Mouse (Mus musculus) forebrain, embryonic 10.5 days (tissue): Measurements from ENCODE around the gene Eno3. TPM values are rescaled to one million over a fixed set of nuclear protein-coding genes. Genes with fewer than 3 reads are reported as not detected.

Experiments used
- DNase-seq: peaks from one replicate; pipeline ENCODE4 v3.0.0-alpha.2; 2017; ENCODE audit warnings: low spot score; ENCODE audit errors: extremely low spot score
- H3K27ac ChIP-seq: fragments of 300-500 bp; sonication (generic); 2 replicates; pipeline ENCODE4 v1.5.1; 2016; ENCODE audit warnings: mild to moderate bottlenecking
- H3K27me3 ChIP-seq: fragments of 300-500 bp; sonication (generic); 2 replicates; pipeline ENCODE4 v1.6.1; 2016; ENCODE audit warnings: mild to moderate bottlenecking; ENCODE audit not compliant: poor library complexity, severe bottlenecking
- H3K36me3 ChIP-seq: fragments of 300-500 bp; sonication (generic); replicated peaks from 2 replicates; pipeline ENCODE4 v1.6.1; 2016; ENCODE audit warnings: mild to moderate bottlenecking, moderate library complexity
- H3K4me1 ChIP-seq: fragments of 300-500 bp; sonication (generic); 2 replicates; pipeline ENCODE4 v1.6.1; 2016
- H3K4me3 ChIP-seq: fragments of 300-500 bp; sonication (generic); 2 replicates; pipeline ENCODE4 v1.5.1; 2016; ENCODE audit warnings: mild to moderate bottlenecking, moderate library complexity
- H3K9me3 ChIP-seq: fragments of 300-500 bp; sonication (generic); 2 replicates; pipeline ENCODE4 v1.6.1; 2016; ENCODE audit warnings: mild to moderate bottlenecking, moderate library complexity
- WGBS: fragments of 180-500 bp; shearing (Covaris S2); methylation state at CpG from one replicate; pipeline ENCODE4 v1.1.7; 2016; 5-methylcytosine and 5-hydroxymethylcytosine counted together
- polyA plus RNA-seq: library from polyadenylated mRNA; unstranded; fragments of >200 nt; fragmentation: Nextera tagmentation; extraction: Ambion mirVana; gene quantifications from 2 replicates; pipeline ENCODE4 v1.2.1, GENCODE M21; 2016

Gene Eno3
- polyA plus RNA-seq, 1 experiment from 2014 or later: 33.4 TPM

- no peak for DNase-seq
- Histone ChIP-seq H3K36me3 (no peaks in the 10 kb centered on the region), H3K27me3 (no peaks in the 10 kb centered on the region), H3K4me1 (no peaks in the 10 kb centered on the region), H3K9me3 (no peaks in the 10 kb centered on the region), H3K27ac (no peak overlapping the region), H3K4me3 (no peak overlapping the region)
- 85% methylated on average over 2 of the region's 2 CpGs for WGBS
Measured at GRCm38 (mm10) chr11:70628431-70628830, 28.6 kb upstream of the Eno3 start.

- 63% methylated on average over 5 of the region's 5 CpGs for WGBS
- Histone ChIP-seq H3K27me3 (no peaks in the 10 kb centered on the region), H3K9me3 (no peaks in the 10 kb centered on the region), H3K36me3 (no peaks in the 10 kb centered on the region), H3K27ac (no peak overlapping the region), H3K4me1 (no peaks in the 10 kb centered on the region), H3K4me3 (no peak overlapping the region)
- DNase-seq: no peak
Measured at GRCm38 (mm10) chr11:70629557-70629956, 27.4 kb upstream of the Eno3 start.

DNA sequence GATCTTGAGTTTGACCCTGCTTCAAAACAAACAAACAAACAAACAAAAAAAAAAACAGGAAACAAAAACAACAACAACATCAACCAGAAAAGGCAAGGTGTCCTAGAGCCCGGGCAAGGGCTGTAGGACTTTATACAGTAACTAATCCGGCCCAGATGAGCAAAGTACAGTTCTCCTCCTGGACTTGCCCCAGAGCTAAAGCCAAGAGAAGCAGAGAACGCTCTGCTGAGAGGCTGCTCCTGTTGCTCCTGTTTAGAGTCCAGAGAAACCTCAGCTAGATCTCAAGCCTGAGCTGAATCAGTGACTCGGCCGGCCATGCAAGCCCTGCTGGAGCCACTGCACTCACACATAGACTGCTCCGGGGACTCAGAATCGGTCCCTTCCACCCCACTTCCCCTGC, 26.9 kb upstream of the Eno3 start:
- no peaks in the 10 kb centered on the region for H3K4me1 ChIP-seq
- 75% methylated on average over 7 of the region's 7 CpGs for WGBS
- H3K27ac ChIP-seq: 0 out of 2 replicates have a peak overlapping the region, but pooled peaks have one; percentile 21
- no peaks in the 10 kb centered on the region for H3K9me3 ChIP-seq
- no peak overlapping the region for H3K4me3 ChIP-seq
- H3K36me3 ChIP-seq: no peaks in the 10 kb centered on the region
- no peak for DNase-seq
- no peaks in the 10 kb centered on the region for H3K27me3 ChIP-seq

GRCm38 (mm10) chr11:70635601-70636000, 21.4 kb upstream of the Eno3 start:
- DNase-seq: no peak
- 88% methylated on average over 4 of the region's 4 CpGs for WGBS
- H3K4me3 ChIP-seq: no peak overlapping the region
- no peaks in the 10 kb centered on the region for H3K4me1 ChIP-seq
- no peak overlapping the region for H3K27ac ChIP-seq
- no peaks in the 10 kb centered on the region for H3K36me3 ChIP-seq
- H3K9me3 ChIP-seq: no peaks in the 10 kb centered on the region
- H3K27me3 ChIP-seq: no peaks in the 10 kb centered on the region

- H3K9me3 ChIP-seq: no peaks in the 10 kb centered on the region
- H3K27me3 ChIP-seq: no peaks in the 10 kb centered on the region
- H3K4me1 ChIP-seq: no peaks in the 10 kb centered on the region
- no peak for DNase-seq
- H3K36me3 ChIP-seq: peaks cover 2% of the 10 kb centered on the region; the same call in 1 of the 2 replicates
- 95% methylated on average over 1 of the region's 1 CpGs for WGBS
- no peak overlapping the region for H3K27ac ChIP-seq
- no peak overlapping the region for H3K4me3 ChIP-seq
Measured at GRCm38 (mm10) chr11:70637764-70638163, 19.2 kb upstream of the Eno3 start.

GRCm38 (mm10) chr11:70638293-70638692, 18.7 kb upstream of the Eno3 start:
- peaks cover 7% of the 10 kb centered on the region for H3K36me3 ChIP-seq

GRCm38 (mm10) chr11:70638714-70639278, 18.2 kb upstream of the Eno3 start, which contains the start of gene Gp1ba:
Gene Gp1ba, plus strand, starts transcription at chr11:70639122.
- Histone ChIP-seq H3K4me1 (no peaks in the 10 kb centered on the region), H3K27ac (no peak within 1 kb of the TSS), H3K27me3 (no peaks in the 10 kb centered on the region), H3K4me3 (no peak within 1 kb of the TSS), H3K36me3 (peaks cover 12% of the 10 kb centered on the region), H3K9me3 (no peaks in the 10 kb centered on the region)
- WGBS: 65% methylated on average over 5 of the region's 5 CpGs
- no peak for DNase-seq

More at GRCm38 (mm10) chr11:70638293-70638692, 18.7 kb upstream of the Eno3 start:
- no peak for DNase-seq
- WGBS: 83% methylated on average over 1 of the region's 1 CpGs
- Histone ChIP-seq H3K4me1 (no peaks in the 10 kb centered on the region), H3K27ac (no peak overlapping the region), H3K9me3 (no peaks in the 10 kb centered on the region), H3K27me3 (no peaks in the 10 kb centered on the region), H3K4me3 (no peak overlapping the region)

GRCm38 (mm10) chr11:70639976-70640375, 17.0 kb upstream of the Eno3 start:
- no peaks in the 10 kb centered on the region for H3K9me3 ChIP-seq
- no peaks in the 10 kb centered on the region for H3K27me3 ChIP-seq
- no peak overlapping the region for H3K4me3 ChIP-seq
- H3K4me1 ChIP-seq: no peaks in the 10 kb centered on the region
- WGBS: 85% methylated on average over 8 of the region's 8 CpGs
- no peak overlapping the region for H3K27ac ChIP-seq
- peaks cover 24% of the 10 kb centered on the region for H3K36me3 ChIP-seq
- no peak for DNase-seq

DNA sequence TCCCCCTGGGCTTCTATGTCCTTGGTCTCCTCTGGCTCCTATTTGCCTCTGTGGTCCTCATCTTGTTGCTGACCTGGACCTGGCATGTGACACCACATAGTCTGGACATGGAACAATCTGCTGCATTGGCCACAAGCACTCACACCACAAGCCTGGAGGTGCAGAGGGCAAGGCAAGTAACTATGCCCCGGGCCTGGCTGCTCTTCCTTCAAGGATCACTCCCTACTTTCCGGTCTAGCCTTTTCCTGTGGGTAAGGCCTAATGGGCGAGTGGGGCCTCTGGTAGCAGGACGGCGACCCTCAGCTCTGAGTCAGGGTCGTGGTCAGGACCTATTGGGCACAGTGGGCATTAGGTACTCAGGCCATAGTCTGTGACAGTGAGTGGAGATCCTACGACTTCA, 15.8 kb upstream of the Eno3 start:
- DNase-seq: no peak
- H3K27me3 ChIP-seq: no peaks in the 10 kb centered on the region
- H3K4me3 ChIP-seq: no peak overlapping the region
- peaks cover 12% of the 10 kb centered on the region for H3K4me1 ChIP-seq
- no peak overlapping the region for H3K27ac ChIP-seq
- peaks cover 34% of the 10 kb centered on the region for H3K36me3 ChIP-seq
- no peaks in the 10 kb centered on the region for H3K9me3 ChIP-seq
- 86% methylated on average over 7 of the region's 7 CpGs for WGBS

DNA sequence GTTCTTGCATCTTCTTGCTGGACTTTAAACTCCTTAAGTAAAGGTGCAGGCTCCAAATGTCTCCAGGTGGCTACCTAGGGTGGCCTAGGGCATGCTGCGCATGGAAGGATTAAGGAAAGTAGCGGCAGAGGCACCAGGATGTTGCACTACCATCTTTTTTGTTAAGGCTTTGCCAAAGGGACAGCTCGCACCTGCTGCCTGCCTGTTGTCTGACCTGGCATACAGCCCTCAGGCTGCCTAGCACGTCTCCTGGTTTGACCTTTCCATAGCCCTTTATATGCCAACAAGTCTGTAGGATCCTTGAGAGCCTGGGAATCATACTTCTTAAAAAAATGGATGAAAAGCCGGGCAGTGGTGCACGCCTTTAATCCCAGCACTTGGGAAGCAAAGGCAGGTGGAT, 14.0 kb upstream of the Eno3 start:
- H3K4me1 ChIP-seq: peaks cover 23% of the 10 kb centered on the region
- no peaks in the 10 kb centered on the region for H3K27me3 ChIP-seq
- WGBS: 95% methylated on average over 6 of the region's 6 CpGs
- no peak for DNase-seq
- H3K4me3 ChIP-seq: no peak overlapping the region
- no peak overlapping the region for H3K27ac ChIP-seq
- no peaks in the 10 kb centered on the region for H3K9me3 ChIP-seq
- H3K36me3 ChIP-seq: peaks cover 34% of the 10 kb centered on the region

DNA sequence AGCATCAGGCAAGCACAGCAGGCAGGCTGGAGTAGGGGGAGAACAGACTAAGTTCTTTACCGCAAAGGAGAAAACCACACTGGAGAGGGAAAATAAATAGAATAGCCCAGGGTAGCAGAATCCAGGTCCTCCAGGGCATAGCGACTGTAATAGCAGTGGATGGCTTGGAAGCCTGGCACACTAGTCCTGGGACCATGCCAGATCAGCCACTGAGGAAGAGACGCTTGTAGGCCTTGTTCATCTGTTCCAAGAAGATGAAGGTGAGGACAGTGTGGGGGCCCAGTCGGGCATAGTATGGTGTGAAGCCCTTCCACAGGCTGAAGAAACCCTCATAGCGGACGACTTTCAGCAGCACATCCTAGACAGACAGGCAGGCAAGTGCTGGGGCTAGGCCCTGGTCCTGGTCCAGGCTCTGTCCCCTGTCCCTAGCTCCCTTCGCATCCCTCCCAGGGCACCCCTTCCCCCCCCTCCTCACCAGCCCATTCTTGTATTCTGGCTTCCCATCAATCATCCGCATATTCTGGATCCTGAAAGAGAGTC, 12.4 kb upstream of the Eno3 start:
- Histone ChIP-seq H3K4me3 (0 out of 2 replicates have a peak overlapping the region, but pooled peaks have one; percentile 84), H3K9me3 (no peaks in the 10 kb centered on the region), H3K27ac (no peak overlapping the region), H3K4me1 (peaks cover 39% of the 10 kb centered on the region), H3K36me3 (peaks cover 48% of the 10 kb centered on the region), H3K27me3 (no peaks in the 10 kb centered on the region)
- 94% methylated on average over 8 of the region's 8 CpGs for WGBS
- no peak for DNase-seq

DNA sequence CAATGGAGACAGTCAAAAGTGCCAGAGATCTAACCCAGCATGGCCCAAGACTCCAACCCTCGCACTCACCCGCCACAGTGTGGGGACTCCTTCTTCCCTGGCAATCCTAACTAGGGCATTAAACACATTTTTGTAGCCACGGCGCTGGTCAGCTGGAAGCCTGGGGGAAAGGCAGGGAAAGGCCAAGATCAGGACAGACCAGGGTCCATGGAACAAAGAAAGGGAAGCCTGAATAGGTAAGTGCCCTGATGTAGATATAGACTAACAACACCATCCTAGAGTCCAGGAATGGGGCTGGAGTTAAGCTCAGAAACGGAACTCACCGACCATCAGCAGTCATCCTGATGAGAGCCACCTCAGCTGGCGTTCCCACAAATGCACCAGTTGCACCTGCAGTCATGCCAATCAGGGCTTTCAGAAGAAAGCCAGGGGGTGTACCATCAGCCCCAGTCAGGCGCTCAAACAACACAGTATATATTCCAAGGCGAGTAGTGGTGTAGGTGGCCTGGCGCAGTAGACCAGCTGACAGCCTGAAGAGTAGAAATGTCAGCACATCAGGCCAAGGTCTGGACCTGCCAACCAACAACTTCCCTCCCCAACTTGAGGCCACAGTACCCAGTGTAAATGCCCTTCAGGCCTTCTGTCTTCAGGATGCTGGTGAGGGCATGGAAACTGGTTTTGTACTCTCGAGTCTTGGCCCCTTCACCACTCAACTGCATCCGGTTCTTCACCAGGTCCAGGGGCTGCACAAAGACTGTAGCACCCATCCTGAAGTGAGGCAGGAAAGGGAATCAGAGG, 11.3 kb upstream of the Eno3 start:
- peaks cover 59% of the 10 kb centered on the region for H3K36me3 ChIP-seq
- peak overlapping the region; percentile 84 for H3K4me3 ChIP-seq
- H3K27me3 ChIP-seq: no peaks in the 10 kb centered on the region
- 91% methylated on average over 12 of the region's 12 CpGs for WGBS
- no peak for DNase-seq
- H3K27ac ChIP-seq: peak overlapping the region; percentile 95
- H3K4me1 ChIP-seq: peaks cover 43% of the 10 kb centered on the region
- H3K9me3 ChIP-seq: no peaks in the 10 kb centered on the region

GRCm38 (mm10) chr11:70646259-70646555, 10.8 kb upstream of the Eno3 start:
- peaks cover 64% of the 10 kb centered on the region for H3K36me3 ChIP-seq
- 18% methylated on average over 3 of the region's 3 CpGs for WGBS
- peaks cover 48% of the 10 kb centered on the region for H3K4me1 ChIP-seq

More at GRCm38 (mm10) chr11:70646259-70646555, 10.8 kb upstream of the Eno3 start:
- no peak for DNase-seq
- Histone ChIP-seq H3K4me3 (peak overlapping the region; percentile 84), H3K27ac (peak overlapping the region; percentile 95), H3K9me3 (no peaks in the 10 kb centered on the region), H3K27me3 (no peaks in the 10 kb centered on the region)
